Mouse (Mus musculus) gastrocnemius, postnatal 36 days (tissue): ENCODE measurements around the gene Zhx3. TPM values are rescaled to one million over a fixed set of nuclear protein-coding genes. Genes with fewer than 3 reads are reported as not detected.
A peak's percentile ranks its signal among the peaks of the same experiment; 100 is the strongest.

Experiments
- DNase-seq, 2 experiments: peaks; one replicate each; pipeline ENCODE4 v3.0.0; 2022
- intact Hi-C: fragments of 180-260 bp; cut with DNase I; formaldehyde crosslinking; loops from one replicate; pipeline ENCODE4 v1.15.1; 2025
- long read RNA-seq, 2 experiments: library from polyadenylated mRNA; stranded (forward); transcript quantifications; one replicate each; pipeline ENCODE4 v2.0.0; 2021
- total RNA-seq, 2 experiments: library from RNA; stranded (reverse); gene quantifications; 2 replicates each; pipeline ENCODE4 v1.2.3; 2021

Zhx3 gene
- total RNA-seq: 10 to 100 TPM; 24.8 to 25.7 TPM
- long read RNA-seq, experiment 1, partial matches to known transcripts: 1 of 12 reads
- long read RNA-seq, experiment 1, other reads (novel, unspliced or antisense): 11 of 12 reads
- long read RNA-seq, experiment 2, partial matches to known transcripts: 1 of 6 reads
- long read RNA-seq, experiment 2, other reads (novel, unspliced or antisense): 5 of 6 reads

DNA sequence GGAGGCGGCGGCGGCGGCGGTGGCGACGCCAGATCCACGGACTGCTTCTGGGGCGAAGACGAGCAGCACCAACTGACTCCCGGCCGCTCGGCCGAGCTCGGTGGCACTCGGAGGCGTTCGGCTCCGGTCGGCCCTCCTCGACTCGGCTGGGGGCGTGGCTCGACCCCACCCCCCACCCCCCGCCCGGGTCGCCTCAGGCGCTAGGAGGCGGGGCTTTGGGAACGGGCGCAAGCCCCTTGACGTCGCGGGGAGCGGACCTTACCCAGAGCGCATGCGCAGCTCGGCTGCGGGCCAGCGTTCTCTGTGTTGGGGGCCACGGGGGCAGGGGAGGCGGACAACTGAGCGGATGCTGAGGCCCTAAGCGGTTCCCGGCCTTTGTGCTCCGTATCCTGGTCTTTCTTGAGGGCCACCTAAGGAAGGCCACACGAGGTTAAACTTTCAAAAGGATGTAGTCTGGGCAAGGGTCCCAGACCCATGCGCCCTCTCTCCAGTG lies at the start of gene Zhx3:
Gene Zhx3, minus strand, starts transcription at position 109 of the 493 bp plus-strand sequence.
- intact Hi-C loops: no loop called here
- peak; percentile 90 to 95 for DNase-seq

DNA sequence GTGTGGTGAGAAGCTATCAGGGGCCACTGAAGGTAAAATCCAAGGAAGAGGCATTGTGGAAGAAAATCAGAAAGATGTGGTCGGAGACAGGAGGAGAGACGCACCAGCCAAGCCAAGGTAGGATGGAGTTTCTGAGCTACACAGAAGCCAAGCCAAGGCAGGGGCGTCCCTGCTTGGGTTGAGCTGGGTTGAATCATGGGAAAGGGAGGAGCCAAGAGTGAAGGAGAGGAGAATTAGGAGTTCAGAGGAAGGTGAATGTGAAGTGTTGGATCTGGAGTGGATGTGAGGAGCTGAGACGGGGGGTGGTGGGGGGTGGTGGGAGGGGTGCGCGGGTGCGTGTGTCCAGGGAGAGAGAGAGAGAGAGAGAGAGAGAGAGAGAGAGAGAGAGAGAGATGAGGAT lies 48.5 kb upstream of the Zhx3 start:
- DNase-seq: no peak

DNA sequence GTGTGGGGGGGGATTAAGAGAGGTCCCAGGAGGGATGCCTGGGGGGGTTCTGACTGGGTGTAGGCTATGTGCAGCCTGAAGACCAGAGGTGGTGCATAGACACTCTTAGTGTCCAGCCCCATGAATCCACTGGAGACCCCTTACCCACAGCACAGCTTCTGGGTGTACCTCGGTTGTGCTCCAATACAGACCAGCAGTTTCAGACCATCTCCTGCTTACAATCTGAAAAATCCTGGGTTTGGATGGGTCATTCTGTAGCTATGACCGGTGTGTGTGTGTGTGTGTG lies 46.1 kb upstream of the Zhx3 start:
- no peak for DNase-seq
- intact Hi-C loops: no loop called here

More for the DNA sequence above, 48.5 kb upstream of the Zhx3 start:
- intact Hi-C loops: no loop called here

DNA sequence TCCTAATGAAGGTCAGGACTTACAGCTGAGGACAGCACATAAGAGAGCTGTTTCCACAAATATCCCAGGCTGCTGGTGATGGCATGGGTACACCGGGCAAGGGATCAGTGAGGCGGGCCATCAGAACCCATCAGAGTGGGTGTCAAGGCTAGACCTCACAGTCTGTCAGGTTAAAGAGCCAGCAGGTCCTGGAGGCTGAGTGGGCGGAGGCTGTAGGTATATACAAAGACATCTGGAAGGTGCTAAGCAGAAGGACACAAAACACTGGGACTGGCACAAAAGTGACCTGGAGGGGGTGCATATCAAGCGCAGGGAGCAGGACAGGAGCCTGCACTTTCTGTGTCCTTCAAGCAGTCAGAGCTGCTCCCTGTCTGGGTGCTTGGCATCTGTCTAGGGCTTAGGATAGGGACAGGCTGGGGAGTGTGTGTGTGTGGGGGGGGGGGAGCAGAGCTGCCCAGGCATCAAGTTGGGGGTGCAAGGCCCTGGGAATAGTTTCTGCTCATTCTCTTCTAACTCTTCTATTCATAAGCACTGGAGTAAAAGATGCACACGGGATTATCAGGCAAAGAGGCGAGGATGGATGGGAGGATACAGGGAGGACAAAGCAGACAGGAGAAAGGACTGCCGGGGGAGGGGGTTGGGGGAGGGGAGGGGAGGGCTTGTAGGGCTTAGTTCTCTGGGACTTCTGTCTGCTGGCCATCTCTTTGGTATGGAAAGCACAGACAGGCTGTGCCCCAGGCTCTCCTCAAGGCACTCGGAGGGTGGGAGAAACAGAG lies 45.5 kb upstream of the Zhx3 start:
- intact Hi-C loops: no loop called here
- DNase-seq: no peak

DNA sequence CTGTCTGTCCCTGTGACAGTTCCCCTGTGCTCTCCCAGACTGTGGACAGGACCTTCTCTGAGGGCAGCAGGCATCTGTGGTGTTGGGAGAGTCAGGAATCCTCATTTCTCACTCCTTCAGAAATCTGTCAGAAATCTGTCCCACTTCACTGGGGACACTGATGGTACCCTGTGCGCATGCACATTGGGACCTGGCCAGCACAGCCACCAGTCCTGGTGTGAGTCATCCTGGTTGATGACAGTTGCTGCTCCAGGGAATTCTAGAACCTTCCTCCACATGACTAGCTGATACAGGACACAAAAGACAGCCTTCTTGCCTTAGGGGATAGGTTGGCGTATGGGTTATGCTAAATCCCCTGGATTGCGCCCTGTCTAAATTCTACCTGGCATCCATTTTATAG lies 44.5 kb upstream of the Zhx3 start:
- intact Hi-C loops: no loop called here
- no peak for DNase-seq

DNA sequence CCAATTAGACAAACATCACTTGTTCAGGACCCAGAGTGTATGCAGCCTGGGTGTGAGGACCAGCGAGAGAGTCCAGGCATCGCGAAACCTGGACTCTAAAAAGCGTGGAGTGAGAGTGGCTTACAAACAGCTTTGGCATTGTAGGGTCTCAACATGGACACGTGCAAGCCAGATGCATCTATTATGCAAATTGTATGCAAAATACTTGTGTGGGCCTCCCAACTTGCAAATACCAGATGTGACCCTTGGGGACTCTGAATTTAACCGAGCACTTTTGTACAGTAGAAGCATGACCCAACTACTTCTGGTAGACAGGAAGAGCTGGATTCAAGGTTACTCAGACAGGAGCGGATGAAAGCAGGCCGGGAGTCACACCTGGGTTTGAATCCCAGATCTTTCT lies 43.9 kb upstream of the Zhx3 start:
- no peak for DNase-seq
- intact Hi-C loops: no loop called here

DNA sequence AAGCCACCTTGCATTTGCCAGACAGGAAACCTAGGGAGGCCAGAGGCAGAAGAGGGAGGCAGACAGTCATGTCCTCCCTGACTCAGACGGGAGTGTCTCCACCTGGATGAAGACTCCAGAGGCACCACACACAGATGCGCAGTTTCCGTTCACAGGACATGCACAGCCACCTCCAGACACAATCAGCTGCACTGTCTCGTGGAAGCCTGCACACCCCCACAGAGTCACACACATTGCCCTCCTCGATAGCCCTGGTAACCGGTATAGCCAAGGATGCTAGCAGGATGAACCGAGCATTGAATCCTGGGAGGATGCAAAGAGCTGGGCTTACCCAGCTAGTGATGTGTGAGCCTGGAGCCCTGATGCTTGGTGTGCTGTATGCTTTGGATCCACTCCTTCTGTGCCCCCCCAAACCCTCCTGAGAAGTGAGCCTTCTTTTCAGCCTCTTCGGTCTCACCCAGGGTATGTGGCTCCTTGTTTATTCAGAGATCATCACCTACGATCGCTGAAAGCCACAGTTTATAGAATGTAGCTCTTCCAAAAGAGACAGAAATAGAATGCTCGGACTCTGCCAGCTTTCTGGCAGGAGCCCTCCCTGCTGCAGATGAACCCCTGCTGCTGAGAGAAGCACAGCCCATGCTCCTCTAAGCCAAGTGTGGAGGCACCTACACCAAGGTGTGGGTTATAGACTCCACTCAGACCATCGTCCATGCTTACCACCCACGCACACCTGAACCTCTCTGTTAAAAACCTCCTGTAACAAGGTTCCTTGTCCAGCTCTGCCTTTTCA lies 43.2 kb upstream of the Zhx3 start:
- DNase-seq: no peak
- intact Hi-C loops: no loop called here

DNA sequence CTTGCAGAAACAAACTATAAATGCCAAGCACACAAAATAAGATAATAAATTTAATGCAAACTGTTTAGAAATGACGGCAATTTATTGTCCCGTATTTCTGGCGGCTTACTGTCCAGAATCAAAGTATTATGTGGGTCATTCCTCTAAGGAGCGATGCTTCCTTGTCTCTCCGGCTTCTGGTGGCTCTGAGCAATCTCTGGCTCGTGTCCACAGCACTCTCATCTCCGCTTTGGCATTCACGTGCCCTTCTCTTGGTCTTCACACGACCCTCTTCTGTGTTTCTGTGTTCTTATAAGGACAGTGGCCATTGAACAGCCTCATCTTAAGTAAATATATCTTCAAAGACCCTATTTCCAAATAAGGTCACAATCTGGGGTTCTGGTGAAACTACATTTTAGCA lies 41.9 kb upstream of the Zhx3 start:
- intact Hi-C loops: loop anchor here (5.0 kb wide), 1 partner anchor 1417 kb away; no protein-coding TSS in a partner anchor
- DNase-seq: no peak

DNA sequence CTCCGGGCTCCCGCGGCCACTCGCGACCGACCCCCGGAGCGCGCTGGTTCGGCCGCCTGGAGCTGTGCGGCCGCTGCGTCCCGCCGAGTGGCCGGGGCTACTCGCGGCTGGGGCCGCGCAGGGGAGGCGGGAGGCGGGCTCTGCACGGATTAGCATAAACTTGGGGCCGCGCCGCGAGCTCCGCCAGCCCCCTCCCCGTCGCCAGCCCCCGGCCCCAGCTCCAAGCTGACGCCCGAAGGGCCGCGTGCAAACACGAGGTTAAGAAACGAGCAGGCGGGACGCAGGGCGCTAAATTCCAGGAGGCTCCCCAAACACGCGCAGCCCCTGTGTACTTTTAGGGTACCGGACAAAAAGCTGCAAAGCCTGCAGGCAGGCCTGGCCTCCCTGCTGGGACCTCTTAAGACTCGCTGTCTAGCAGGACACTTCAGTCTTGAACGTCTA lies 39.5 kb upstream of the Zhx3 start, which contains the start of gene Emilin3:
Gene Emilin3, minus strand, starts transcription at position 98 of the 441 bp plus-strand sequence.
- DNase-seq: no peak

DNA sequence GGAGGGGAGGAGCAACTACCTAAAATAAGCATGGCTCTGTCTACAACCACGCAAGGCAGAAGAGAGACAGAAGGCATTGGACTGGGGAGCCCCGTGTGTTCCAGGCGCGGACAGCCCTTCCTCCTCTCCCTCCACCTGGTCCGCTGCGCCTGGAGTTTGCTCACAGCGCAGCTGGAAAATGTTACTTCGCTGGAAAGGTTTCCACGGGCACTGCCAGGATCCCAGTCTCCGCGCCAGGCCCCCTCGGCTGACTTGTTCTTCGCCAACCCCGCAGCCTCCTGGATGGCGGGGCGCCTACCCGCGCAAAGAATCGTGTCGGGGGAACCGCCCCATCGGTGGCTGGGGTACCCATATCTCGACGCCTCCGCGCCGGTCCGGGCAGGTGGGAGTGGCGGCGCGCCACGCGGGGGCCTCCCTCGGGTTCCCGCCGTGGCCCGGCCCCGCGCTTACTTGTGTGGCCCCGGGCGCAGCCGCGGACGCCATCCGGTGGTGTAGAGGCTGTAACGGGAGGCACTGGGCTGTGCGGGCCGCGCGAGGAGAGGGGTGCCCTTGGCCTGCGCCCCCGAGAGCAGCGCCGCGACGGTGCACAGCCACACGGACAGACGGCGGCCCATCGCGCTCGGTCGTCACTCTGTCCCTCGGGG lies 38.9 kb upstream of the Zhx3 start:
- intact Hi-C loops: loop anchor here (5.0 kb wide), 1 partner anchor 1414 kb away; no protein-coding TSS in a partner anchor
- DNase-seq: no peak

More for the DNA sequence above, 39.5 kb upstream of the Zhx3 start, which contains the start of gene Emilin3:
- intact Hi-C loops: loop anchor here (5.0 kb wide), 1 partner anchor 1415 kb away; no protein-coding TSS in a partner anchor

DNA sequence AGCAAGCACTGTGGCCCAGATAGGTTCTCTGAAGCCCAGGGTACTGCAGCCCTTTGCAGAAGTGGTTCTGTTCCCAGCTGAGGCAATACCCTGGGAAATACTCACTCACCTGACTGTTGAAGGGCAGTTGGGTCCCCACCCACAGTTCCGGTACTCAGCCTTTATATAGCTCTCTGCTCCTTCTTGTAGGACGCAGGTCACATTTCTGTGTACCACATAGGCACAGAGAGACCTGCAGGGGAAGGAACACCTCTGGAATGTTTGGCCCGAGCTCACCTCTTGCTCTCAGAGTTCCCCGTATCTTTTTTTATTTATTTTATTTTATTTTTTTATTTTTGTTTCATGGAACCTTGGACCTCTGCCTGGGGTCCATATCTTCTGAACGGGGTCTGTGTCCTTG lies 37.8 kb upstream of the Zhx3 start:
- DNase-seq: no peak
- intact Hi-C loops: loop anchor here (5.0 kb wide), 1 partner anchor 1413 kb away; no protein-coding TSS in a partner anchor

DNA sequence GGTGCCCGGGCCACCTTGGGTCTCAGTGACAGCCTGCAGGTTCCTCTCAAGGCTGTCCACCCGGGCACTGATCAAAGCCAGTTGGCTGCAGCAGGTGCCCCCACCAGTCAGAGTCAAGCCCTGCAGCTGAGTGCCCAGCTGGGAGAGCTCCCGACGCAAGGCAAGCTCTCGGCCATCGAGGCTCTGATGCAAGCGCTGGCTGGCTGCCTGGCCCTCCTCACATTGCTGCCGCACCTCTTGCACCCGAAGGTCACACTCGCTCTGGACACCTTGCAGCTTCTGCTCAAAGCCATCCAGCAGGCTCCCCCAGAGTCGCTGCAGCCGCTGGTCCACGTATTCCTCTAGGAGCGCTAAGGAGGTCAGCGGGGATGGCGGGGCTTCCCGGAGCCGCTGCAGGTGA lies 35.8 kb upstream of the Zhx3 start:
- intact Hi-C loops: no loop called here
- no peak for DNase-seq

DNA sequence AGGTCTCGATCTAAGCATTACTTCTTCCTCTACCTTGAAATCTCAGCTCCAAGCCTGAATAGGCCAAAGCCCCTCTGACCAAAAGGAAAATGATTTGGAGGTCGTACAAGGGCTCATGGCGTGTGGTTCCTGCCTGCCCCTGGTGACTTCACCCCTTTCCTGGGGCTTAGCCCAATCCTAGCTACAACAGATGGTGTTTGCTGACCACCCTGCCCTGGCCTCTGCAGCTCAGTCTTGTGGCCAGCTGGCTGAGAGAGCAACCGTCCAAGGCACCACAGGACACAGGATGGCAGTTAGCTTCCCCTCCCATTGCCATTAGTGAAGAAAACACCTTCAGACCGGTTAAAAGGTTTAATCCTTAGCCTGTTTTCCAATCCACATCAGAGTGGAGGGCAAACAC lies 33.3 kb upstream of the Zhx3 start:
- intact Hi-C loops: no loop called here
- DNase-seq: no peak

DNA sequence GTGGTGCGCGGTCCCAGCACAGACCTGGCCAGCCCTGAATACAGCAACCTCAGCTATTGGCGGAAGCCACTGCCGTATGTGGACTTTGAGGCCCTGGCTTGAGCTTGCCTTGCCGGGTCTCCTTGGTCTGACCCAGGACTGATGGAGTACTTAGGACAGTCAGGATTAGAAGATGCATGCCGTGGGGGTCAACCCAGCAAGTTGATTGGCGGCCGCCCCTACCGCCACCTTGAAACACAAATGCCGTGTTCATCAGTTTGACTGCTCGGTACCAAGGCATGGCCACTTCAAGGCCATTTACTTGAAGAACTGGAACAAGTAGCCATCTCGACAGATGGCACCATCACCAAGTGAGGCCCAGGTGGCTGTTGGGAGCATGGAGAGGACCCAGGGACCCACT lies 32.5 kb upstream of the Zhx3 start:
- DNase-seq: no peak
- intact Hi-C loops: no loop called here

DNA sequence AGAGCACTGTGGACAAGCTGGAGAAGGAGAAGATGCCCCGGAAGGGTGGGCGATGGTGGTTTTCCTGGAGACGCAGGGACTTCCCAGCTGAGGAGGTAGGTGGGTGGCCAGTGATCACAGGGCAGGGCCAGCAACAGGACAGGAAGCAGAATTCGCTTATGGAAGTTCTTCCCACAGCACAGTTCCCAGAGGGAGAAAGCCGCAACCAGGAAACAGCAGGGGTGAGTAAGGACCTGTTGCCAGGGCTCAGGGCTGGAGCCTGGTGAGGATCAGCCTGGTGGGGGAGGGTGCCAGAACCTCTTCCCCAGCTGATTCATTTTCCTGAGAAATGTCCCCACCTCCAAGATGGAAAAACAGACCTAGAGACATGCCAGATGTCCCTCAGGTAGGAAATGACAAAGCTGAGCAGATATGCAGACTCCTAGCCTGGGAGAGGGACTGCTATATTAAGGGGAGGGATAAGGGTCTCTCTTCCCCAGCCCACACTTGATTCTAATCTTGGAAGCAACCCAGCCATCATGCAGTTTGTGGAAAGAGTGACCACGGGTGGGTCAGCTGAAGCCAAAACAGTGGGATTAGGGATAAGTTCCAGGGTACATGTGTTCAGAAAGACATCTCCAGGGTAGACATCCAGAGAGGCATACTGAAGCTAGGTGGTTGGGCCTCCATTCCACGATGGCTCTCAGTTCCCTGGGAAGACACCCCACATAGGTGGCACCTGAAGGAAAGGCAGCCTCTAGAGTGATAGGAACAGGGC lies 29.0 kb upstream of the Zhx3 start:
- DNase-seq: peak in 1 of 2 experiments; percentile 10
- intact Hi-C loops: no loop called here

DNA sequence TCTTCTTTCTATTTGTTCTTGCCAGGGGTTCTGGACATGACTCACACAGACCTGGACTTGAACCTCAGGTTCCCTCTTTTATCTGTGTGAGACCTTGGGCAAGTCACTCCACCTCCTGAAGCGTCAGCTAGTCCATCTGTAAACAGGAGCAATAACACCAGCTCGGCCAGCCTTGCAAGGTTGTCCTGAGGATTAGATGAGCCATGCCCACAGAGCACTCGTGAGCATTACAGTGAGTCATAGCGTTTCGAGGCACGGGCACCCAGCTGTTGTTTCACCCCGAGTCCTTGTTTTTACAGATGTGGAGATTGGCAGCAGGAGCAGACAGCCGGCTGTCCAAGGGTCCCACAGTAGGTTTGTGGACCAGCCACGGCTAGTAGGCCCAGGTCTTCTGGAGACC lies 18.9 kb upstream of the Zhx3 start:
- intact Hi-C loops: no loop called here
- peak in 1 of 2 experiments; percentile 13 for DNase-seq

DNA sequence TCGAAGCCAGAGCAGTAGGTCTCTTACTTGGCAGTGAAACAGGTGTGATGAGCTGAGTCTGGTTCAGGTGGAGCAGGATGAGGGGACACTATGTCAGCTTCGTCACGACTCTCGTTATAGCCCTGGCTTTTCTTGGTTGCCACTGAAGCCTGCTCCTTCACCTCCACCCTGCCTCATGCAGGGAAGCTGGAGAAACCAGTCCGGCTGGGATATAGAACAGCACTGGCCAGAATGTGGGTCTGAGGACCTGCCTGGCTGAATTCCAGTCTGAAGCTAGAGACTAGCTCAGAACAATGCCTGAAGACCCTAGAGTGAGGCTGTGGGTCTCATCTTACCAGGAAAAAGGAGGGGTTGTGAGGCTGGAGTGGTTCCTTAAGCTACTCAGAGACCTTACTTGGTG lies 18.2 kb upstream of the Zhx3 start:
- peak in 1 of 2 experiments; percentile 6 for DNase-seq
- intact Hi-C loops: no loop called here

DNA sequence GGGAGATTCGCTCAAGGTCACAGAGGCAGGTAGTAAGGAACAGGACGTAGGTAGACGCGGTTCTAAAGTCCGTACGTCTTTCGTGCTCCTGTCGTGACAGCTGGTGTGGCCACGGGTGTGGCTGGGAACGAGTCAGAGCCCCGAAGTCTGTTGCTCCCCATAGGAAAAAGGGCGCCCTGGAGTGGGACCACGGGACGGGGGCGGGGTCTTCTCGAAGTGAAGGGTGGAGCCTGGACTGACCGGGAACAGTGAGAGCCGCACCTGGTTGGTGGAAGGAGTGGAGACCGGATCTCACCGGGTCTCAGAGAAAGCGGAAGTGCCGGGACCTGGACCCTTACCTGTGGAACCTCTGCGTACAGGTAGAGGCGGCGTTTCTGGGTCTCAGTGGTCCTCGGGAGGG lies 15.1 kb upstream of the Zhx3 start:
- intact Hi-C loops: loop anchor here (1.0 to 5.0 kb wide), 3 partner anchors 126 to 285 kb away; no protein-coding TSS in a partner anchor
- DNase-seq: peak in 1 of 2 experiments; percentile 15

DNA sequence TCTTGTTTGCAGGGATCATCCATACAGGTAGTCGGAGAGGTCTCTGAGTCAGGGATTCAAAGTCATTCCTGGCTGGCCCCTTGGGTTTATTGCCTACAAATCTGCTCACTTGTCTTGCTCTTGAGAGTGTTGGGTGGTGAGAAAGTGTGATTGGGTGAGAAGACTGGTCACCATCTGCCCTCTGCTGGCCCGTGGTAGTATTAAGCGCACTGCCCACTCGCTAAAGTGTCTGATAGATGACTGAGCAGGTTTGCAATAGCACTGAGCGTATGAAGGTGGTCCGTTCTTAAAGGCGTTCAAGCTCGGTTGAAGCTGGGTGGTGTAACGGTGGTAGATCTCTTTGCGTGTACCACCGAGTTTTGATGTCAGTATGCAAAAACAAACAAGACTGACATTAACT lies 14.5 kb upstream of the Zhx3 start:
- DNase-seq: peak; percentile 68 to 79
- intact Hi-C loops: loop anchor here (1.0 to 5.0 kb wide), 3 partner anchors 125 to 284 kb away; no protein-coding TSS in a partner anchor
